Comparison of ENCODE assay signal across 16 mouse cellular contexts in genomic region chr5:115513246-115513645, GRCm38 (mm10). TPM values are rescaled to one million over a fixed set of nuclear protein-coding genes. Genes with fewer than 3 reads are reported as not detected.
"Had no signal": no experiment of that assay in that cellular context is flagged by ENCODE, and none has a peak within 500 bp of the region (broad histone marks: within the 10 kb centered on the region; RNA-seq: fewer than 3 reads in every experiment).

No protein-coding gene starts in this region.

- H3K4me2 ChIP-seq: kidney, embryonic 15.5 days; midbrain, embryonic 12.5 days had no signal

- H3K27me3 ChIP-seq: kidney, embryonic 15.5 days had no signal

- DNase-seq: kidney, adult 2 months; kidney, postnatal 14 days; lung, adult 18-20 months; right cerebral cortex, adult 18-20 months had no signal

- H3K36me3 ChIP-seq: midbrain, embryonic 12.5 days had no signal

- H3K9ac ChIP-seq: kidney, embryonic 15.5 days; midbrain, embryonic 12.5 days had no signal

- H3K9me3 ChIP-seq: kidney, embryonic 15.5 days; limb, embryonic 10.5 days; midbrain, embryonic 12.5 days had no signal

- H3K27ac ChIP-seq: midbrain, embryonic 12.5 days had no signal

- H3K4me3 ChIP-seq: kidney, embryonic 15.5 days; limb, embryonic 10.5 days; midbrain, embryonic 12.5 days had no signal

- ATAC-seq: intestine, embryonic 16.5 days; lung, postnatal 0 days had no signal

RNA-seq across cellular contexts. Expression of gene Pla2g1b, which starts 47.2 kb away (rescaled TPM):
- total RNA-seq: layer of hippocampus, adult 8-10 months; layer of hippocampus, postnatal 14 days; left cerebral cortex, adult 18-20 months; left cerebral cortex, postnatal 10 days; megakaryocyte, adult 5-6 weeks; midbrain, postnatal 0 days had no signal
- polyA plus RNA-seq: limb, embryonic 10.5 days; limb, embryonic 14.5 days; midbrain, embryonic 12.5 days; midbrain, postnatal 0 days had no signal
